Mouse (Mus musculus) kidney, adult 9 months (tissue): ENCODE results near the gene Ak5.
"Not testable (repeated sequence)": the region's sequence is repeated elsewhere in the genome, so short reads cannot be mapped to it uniquely, and the experiment has no call there.

Source experiments
- DNase-seq: peaks from one replicate; pipeline ENCODE4 v3.0.0; 2022

The Ak5 gene

GRCm38 (mm10) chr3:152668239-152668638, at the start of gene Ak5:
Gene Ak5, minus strand, starts transcription at chr3:152668360.
- DNase-seq = no peak

- peak; percentile 94 for DNase-seq
Measured at GRCm38 (mm10) chr3:152713991-152714902, 46.1 kb upstream of the Ak5 start, which contains the start of gene Pigk. Gene Pigk, plus strand, starts transcription at chr3:152714100.

- DNase-seq = no peak
Measured at GRCm38 (mm10) chr3:152712957-152713356, 44.8 kb upstream of the Ak5 start.

- DNase-seq = peak; percentile 33
Measured at GRCm38 (mm10) chr3:152709936-152710335, 41.8 kb upstream of the Ak5 start.

- DNase-seq = no peak
Measured at GRCm38 (mm10) chr3:152707321-152707823, 39.2 kb upstream of the Ak5 start.

- DNase-seq = no peak
Measured at GRCm38 (mm10) chr3:152706901-152707300, 38.7 kb upstream of the Ak5 start.

- no peak for DNase-seq
Measured at GRCm38 (mm10) chr3:152705826-152706225, 37.7 kb upstream of the Ak5 start.

GRCm38 (mm10) chr3:152702274-152702843, 34.2 kb upstream of the Ak5 start:
- DNase-seq = no peak

- DNase-seq = not testable (repeated sequence)
Measured at GRCm38 (mm10) chr3:152701536-152701935, 33.4 kb upstream of the Ak5 start.

GRCm38 (mm10) chr3:152699261-152699660, 31.1 kb upstream of the Ak5 start:
- DNase-seq = no peak

- no peak for DNase-seq
Measured at GRCm38 (mm10) chr3:152698017-152698416, 29.9 kb upstream of the Ak5 start.

- DNase-seq = no peak
Measured at GRCm38 (mm10) chr3:152694950-152695349, 26.8 kb upstream of the Ak5 start.

- peak; percentile 46 for DNase-seq
Measured at GRCm38 (mm10) chr3:152689105-152689504, 20.9 kb upstream of the Ak5 start.

GRCm38 (mm10) chr3:152688532-152688931, 20.4 kb upstream of the Ak5 start:
- no peak for DNase-seq

GRCm38 (mm10) chr3:152674663-152675062, 6.5 kb upstream of the Ak5 start:
- no peak for DNase-seq

- DNase-seq = no peak
Measured at GRCm38 (mm10) chr3:152669783-152670182, 1.6 kb upstream of the Ak5 start.

GRCm38 (mm10) chr3:152668793-152669192, 633 bp upstream of the Ak5 start:
- DNase-seq = no peak

GRCm38 (mm10) chr3:152667356-152668211, 576 bp downstream of the Ak5 start:
- DNase-seq = no peak

GRCm38 (mm10) chr3:152666991-152667355, 1.2 kb downstream of the Ak5 start:
- no peak for DNase-seq

- DNase-seq = no peak
Measured at GRCm38 (mm10) chr3:152658592-152658991, 9.6 kb downstream of the Ak5 start.

GRCm38 (mm10) chr3:152651991-152652390, 16.2 kb downstream of the Ak5 start:
- no peak for DNase-seq

GRCm38 (mm10) chr3:152644610-152645009, 23.6 kb downstream of the Ak5 start:
- no peak for DNase-seq
